Mouse (Mus musculus) lung, postnatal 0 days (tissue): ENCODE data around the gene Ckb.

Source experiments
- CTCF ChIP-seq: IDR thresholded peaks from 2 replicates; pipeline ENCODE4 v1.5.1; 2016; ENCODE audit warnings: antibody characterized with exemption, mild to moderate bottlenecking
- EP300 ChIP-seq: IDR thresholded peaks from 2 replicates; pipeline ENCODE4 v1.6.1; 2016; ENCODE audit warnings: antibody characterized with exemption, mild to moderate bottlenecking, control low read depth

DNA sequence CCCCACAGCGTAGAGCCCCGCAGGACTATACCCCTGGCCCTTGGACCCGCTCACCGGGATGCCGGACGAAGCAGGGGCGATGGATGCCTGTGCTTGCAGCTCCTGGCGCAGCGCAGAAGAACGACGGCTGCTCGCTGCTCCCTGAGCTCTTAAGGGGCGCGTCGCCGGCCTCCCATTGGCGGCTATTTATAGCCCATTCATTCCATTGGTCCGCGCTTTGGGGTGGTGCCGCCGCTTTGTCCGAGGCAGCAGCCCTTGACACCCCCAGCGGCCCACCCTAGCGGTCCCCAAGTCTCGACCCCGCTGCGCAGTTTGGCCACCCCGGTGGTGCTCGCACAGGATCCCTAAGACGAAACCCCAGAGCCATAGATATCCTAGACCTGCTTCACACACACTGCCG lies at the start of gene Ckb:
- TF ChIP-seq CTCF (no peak), EP300 (no peak)
